Mouse (Mus musculus) olfactory bulb, adult 2 months (tissue): ENCODE results near the gene Pttg1ip.

Experiments
- CTCF ChIP-seq: fragments of 200-500 bp; IDR thresholded peaks from 2 replicates; pipeline ENCODE4 v1.5.1; 2012; ENCODE audit warnings: low read depth, mild to moderate bottlenecking, low read length, moderate library complexity; ENCODE audit not compliant: insufficient read depth
- POLR2A ChIP-seq: fragments of 200-500 bp; IDR thresholded peaks from 2 replicates; pipeline ENCODE4 v1.6.1; 2012; ENCODE audit warnings: mild to moderate bottlenecking, low read depth, low read length, moderate library complexity; ENCODE audit not compliant: insufficient read depth

DNA sequence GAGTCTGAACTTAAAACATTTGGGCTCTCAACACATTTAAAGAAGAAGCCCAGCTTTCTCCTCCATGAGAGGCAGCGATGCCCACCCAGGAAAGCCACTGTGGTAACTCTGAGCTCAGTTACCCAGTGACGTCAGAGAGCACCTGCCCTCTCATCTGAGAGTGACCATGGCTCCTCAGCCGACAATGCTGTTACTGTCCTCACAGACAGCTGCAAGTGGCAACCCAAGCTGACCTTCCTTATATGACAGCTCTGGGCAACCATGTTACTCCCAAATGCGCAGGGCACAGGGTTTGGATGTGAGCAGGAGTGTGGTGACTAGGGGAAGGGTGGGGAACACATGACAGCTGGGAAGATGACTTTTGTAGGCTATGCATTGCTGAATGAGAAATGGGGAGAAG, 28.2 kb upstream of the Pttg1ip start:
- TF ChIP-seq CTCF (no peak), POLR2A (no peak)
